Mouse (Mus musculus) midbrain, embryonic 15.5 days (tissue): Measurements from ENCODE around the gene Prpf19. TPM values are rescaled to one million over a fixed set of nuclear protein-coding genes. Genes with fewer than 3 reads are reported as not detected.

ENCODE experiments used
- ATAC-seq: fragments of 200-750 bp; cut with Nextera tagmentation; replicated peaks from 2 replicates; pipeline ENCODE4 v1.8.0; 2017; ENCODE audit warnings: moderate TSS enrichment
- H3K27ac ChIP-seq: fragments of 300-500 bp; sonication (generic); 2 replicates; pipeline ENCODE4 v1.5.1; 2015; ENCODE audit warnings: mild to moderate bottlenecking, inconsistent platforms
- H3K27me3 ChIP-seq: fragments of 300-500 bp; sonication (generic); replicated peaks from 2 replicates; pipeline ENCODE4 v1.6.1; 2015; ENCODE audit warnings: inconsistent platforms
- H3K36me3 ChIP-seq: fragments of 300-500 bp; sonication (generic); replicated peaks from 2 replicates; pipeline ENCODE4 v1.6.1; 2015; ENCODE audit warnings: inconsistent platforms
- H3K4me1 ChIP-seq: fragments of 300-500 bp; sonication (generic); 2 replicates; pipeline ENCODE4 v1.6.1; 2015; ENCODE audit warnings: inconsistent platforms
- H3K4me2 ChIP-seq: fragments of 300-500 bp; sonication (generic); 2 replicates; pipeline ENCODE4 v1.6.1; 2015; ENCODE audit warnings: inconsistent platforms, mild to moderate bottlenecking, moderate library complexity
- H3K4me3 ChIP-seq: fragments of 300-500 bp; sonication (generic); 2 replicates; pipeline ENCODE4 v1.5.1; 2015; ENCODE audit warnings: mild to moderate bottlenecking, inconsistent platforms
- H3K9ac ChIP-seq: fragments of 300-500 bp; sonication (generic); 2 replicates; pipeline ENCODE4 v1.6.1; 2015; ENCODE audit warnings: mild to moderate bottlenecking, inconsistent platforms
- H3K9me3 ChIP-seq: fragments of 300-500 bp; sonication (generic); 2 replicates; pipeline ENCODE4 v1.6.1; 2016; ENCODE audit warnings: inconsistent platforms
- WGBS: fragments of 180-500 bp; shearing (Covaris S2); methylation state at CpG from one replicate; pipeline ENCODE4 v1.1.7; 2015; ENCODE audit warnings: mixed read lengths; 5-methylcytosine and 5-hydroxymethylcytosine counted together
- polyA plus RNA-seq: library from polyadenylated mRNA; unstranded; fragments of >200 nt; fragmentation: Nextera tagmentation; extraction: Ambion mirVana; gene quantifications from 2 replicates; pipeline ENCODE4 v1.2.1, GENCODE M21; 2015

The Prpf19 gene
- polyA plus RNA-seq, 1 experiment from 2014 or later = 47.5 TPM

DNA sequence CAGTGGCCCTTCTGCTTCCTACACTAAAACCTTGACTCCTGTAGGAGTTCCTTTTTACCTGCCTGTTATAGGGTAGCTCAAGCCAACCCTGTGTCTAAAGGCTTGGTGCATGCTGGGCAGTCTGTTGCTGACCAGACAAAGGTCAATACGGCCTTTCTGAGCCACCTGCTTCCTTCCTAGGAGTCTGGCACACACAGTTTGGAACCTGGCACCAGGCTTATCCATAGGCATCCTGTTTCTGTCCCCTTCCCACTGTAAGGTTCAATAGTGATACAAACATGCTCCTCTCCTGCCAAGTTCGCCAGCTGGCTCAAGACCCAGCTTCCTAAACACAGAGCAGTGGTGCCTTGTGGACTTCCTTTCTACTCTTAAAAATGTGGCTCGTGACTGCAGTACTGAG lies 51.5 kb downstream of the Prpf19 start:
- peak overlapping the region; percentile 100; the same call in 1 of the 2 replicates for H3K4me2 ChIP-seq
- no peaks in the 10 kb centered on the region for H3K9me3 ChIP-seq
- H3K27me3 ChIP-seq = no peaks in the 10 kb centered on the region; the same call in 1 of the 2 replicates
- no peak for ATAC-seq
- peaks cover 35% of the 10 kb centered on the region for H3K4me1 ChIP-seq
- H3K27ac ChIP-seq = no peak overlapping the region
- H3K9ac ChIP-seq = no peak overlapping the region
- H3K4me3 ChIP-seq = no peak overlapping the region
- 90% methylated on average over 3 of the region's 3 CpGs for WGBS
- H3K36me3 ChIP-seq = peaks cover 24% of the 10 kb centered on the region

GRCm38 (mm10) chr19:10947219-10947618 lies 52.2 kb downstream of the Prpf19 start:
- Histone ChIP-seq H3K4me2 (peak overlapping the region; percentile 100), H3K36me3 (peaks cover 19% of the 10 kb centered on the region), H3K9me3 (no peaks in the 10 kb centered on the region), H3K4me3 (peak overlapping the region; percentile 76; the same call in 1 of the 2 replicates), H3K9ac (0 out of 2 replicates have a peak overlapping the region, but pooled peaks have one; percentile 78), H3K27ac (no peak overlapping the region), H3K4me1 (peaks cover 31% of the 10 kb centered on the region), H3K27me3 (no peaks in the 10 kb centered on the region)
- WGBS = 83% methylated on average over 5 of the region's 5 CpGs
- no peak for ATAC-seq

DNA sequence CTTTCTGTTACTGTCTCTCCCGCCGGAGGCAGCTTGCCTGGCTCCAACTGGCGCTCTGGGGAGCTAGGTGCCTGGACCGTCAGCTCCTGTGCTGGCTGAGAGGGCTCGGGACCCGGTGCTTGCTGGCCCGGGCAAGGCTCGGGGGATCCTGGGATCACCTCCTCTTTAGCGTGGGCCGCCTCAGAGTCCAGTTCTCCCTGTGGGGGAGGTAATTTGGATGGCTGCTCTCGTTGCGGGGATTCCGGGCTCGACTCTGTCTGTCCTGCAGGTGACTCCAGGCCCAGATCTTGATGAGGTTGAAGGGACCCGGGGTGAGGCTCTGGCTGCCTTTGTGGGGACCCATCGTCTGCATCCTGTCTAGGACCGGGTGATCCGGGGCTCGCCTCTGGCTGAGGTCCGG lies 53.4 kb downstream of the Prpf19 start:
- Histone ChIP-seq H3K4me1 (peaks cover 31% of the 10 kb centered on the region), H3K27me3 (no peaks in the 10 kb centered on the region), H3K9ac (peak overlapping the region; percentile 78), H3K4me3 (peak overlapping the region; percentile 76), H3K27ac (no peak overlapping the region), H3K4me2 (peak overlapping the region; percentile 100), H3K9me3 (no peaks in the 10 kb centered on the region), H3K36me3 (peaks cover 10% of the 10 kb centered on the region; the same call in 1 of the 2 replicates)
- WGBS = 1% methylated on average over 20 of the region's 20 CpGs
- ATAC-seq = peak; percentile 18

DNA sequence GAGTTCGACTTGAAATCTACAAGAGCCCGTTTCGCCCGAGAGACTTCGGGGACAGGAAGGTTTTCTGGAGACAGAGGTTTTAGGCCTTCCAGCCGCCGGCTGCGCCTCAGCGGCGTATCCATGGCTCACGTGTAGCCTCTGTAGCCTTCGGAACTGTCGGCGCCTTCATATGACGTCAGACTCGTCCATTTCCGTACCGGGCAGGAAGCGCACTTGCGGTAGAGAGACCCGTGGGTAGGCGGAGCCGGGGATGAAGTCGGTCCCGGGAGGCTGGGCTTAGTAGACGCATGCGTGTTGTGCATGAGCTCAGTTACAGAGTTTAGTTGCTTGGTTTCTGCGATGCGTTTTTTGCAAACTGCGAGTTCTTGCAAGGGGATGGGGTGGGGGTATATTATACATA lies 54.1 kb downstream of the Prpf19 start, which contains the start of gene Ccdc86:
Gene Ccdc86 (minus strand): TSS at position 155 of the 400 bp plus-strand sequence.
- WGBS = under 1% methylated on average over 30 of the region's 30 CpGs
- peak within 1 kb of the TSS; percentile 78 for H3K9ac ChIP-seq
- H3K4me3 ChIP-seq = peak within 1 kb of the TSS; percentile 76
- peak; percentile 98 for ATAC-seq
- peak within 1 kb of the TSS; percentile 100 for H3K4me2 ChIP-seq
- H3K36me3 ChIP-seq = peaks cover 4% of the 10 kb centered on the region; the same call in 1 of the 2 replicates
- peaks cover 31% of the 10 kb centered on the region for H3K4me1 ChIP-seq
- peak within 1 kb of the TSS; percentile 27; the same call in 1 of the 2 replicates for H3K27ac ChIP-seq
- no peaks in the 10 kb centered on the region for H3K9me3 ChIP-seq
- H3K27me3 ChIP-seq = no peaks in the 10 kb centered on the region

GRCm38 (mm10) chr19:10949558-10949957 lies 54.5 kb downstream of the Prpf19 start:
- H3K36me3 ChIP-seq = no peaks in the 10 kb centered on the region
- 36% methylated on average over 9 of the region's 9 CpGs for WGBS
- ATAC-seq = no peak; the same call in 1 of the 2 replicates
- H3K9me3 ChIP-seq = no peaks in the 10 kb centered on the region
- 0 out of 2 replicates have a peak overlapping the region, but pooled peaks have one; percentile 11 for H3K9ac ChIP-seq
- peak overlapping the region; percentile 27; the same call in 1 of the 2 replicates for H3K27ac ChIP-seq
- peak overlapping the region; percentile 76 for H3K4me3 ChIP-seq
- H3K4me2 ChIP-seq = peak overlapping the region; percentile 100
- no peaks in the 10 kb centered on the region for H3K27me3 ChIP-seq
- H3K4me1 ChIP-seq = peaks cover 31% of the 10 kb centered on the region

DNA sequence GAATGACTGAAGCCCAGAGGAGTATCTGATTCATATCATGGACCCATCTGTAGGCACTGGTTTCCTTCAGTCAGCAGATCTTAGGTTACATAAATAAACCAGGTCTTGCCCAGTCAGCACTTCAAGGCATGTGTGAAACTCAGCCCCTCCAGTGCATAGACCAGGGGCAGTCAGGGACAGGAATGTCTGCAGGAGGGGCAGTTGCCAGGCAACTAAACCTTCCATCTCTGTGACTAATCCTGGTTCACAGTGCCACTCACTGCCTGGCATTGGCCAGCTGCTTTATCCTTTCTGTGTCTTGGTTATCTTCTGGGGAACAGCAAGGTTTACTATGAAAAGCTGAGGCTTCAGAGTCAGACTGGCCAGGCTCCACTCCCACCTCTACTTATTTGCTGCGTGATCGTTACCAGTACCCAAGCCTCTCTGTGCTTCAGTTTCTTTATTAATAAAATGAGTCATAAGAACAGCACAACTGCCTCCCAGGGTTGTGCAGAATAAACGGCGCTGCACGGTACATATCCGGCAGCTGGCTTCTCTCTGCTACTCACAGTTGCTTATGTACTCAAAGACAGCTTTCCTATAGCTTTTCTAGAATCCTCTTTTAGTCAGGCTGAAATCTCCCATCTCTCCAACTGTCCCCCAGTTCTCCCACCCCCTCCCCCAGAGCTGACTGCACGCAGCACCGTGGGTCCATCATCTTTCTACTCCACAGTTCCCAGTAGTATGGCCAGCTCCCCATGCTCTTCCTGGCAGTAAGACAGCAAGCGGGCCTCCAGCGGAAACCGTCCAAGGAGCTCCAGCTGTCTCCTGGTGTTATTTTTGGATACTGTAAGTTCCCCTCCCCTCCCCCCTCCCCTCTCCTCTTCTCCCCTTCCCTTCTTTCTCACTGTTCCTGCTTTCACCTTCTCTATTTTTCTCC lies 57.2 kb downstream of the Prpf19 start:
- Histone ChIP-seq H3K27me3 (no peaks in the 10 kb centered on the region), H3K4me2 (no peak overlapping the region), H3K9me3 (no peaks in the 10 kb centered on the region), H3K27ac (peak overlapping the region; percentile 16), H3K9ac (no peak overlapping the region), H3K4me3 (no peak overlapping the region), H3K36me3 (no peaks in the 10 kb centered on the region), H3K4me1 (peaks cover 17% of the 10 kb centered on the region)
- 42% methylated on average over 11 of the region's 11 CpGs for WGBS
- ATAC-seq = no peak

Other genes with a start within 250 kb of the Prpf19 start
- gene Pga5, start 217.2 kb upstream of the Prpf19 start, polyA plus RNA-seq = not detected in 2 replicates
- gene Vps37c, start 206.5 kb upstream of the Prpf19 start, polyA plus RNA-seq = 31.8 TPM in 2 replicates
- gene Cd5, start 156.2 kb upstream of the Prpf19 start, polyA plus RNA-seq = 0.52 and 0.86 TPM in 2 replicates
- gene Cd6, start 65.2 kb upstream of the Prpf19 start, polyA plus RNA-seq = 0.19 TPM in 1 of 2 replicates, not detected in the other
- 0.13 and 0.31 TPM in 2 replicates for gene Slc15a3, start 55.5 kb upstream of the Prpf19 start, polyA plus RNA-seq
- 224 and 236 TPM in 2 replicates for gene Tmem132a, start 25.3 kb upstream of the Prpf19 start, polyA plus RNA-seq
- gene Tmem109, start 13.2 kb upstream of the Prpf19 start, polyA plus RNA-seq = 46.2 and 48.4 TPM in 2 replicates
- gene Zp1, start 25.4 kb downstream of the Prpf19 start, polyA plus RNA-seq = 0.49 and 0.79 TPM in 2 replicates
- gene Ptgdr2, start 41.9 kb downstream of the Prpf19 start, polyA plus RNA-seq = 0.06 and 0.12 TPM in 2 replicates
- 13.3 and 14.1 TPM in 2 replicates for gene Ccdc86, start 54.0 kb downstream of the Prpf19 start, polyA plus RNA-seq
- gene Ms4a10, start 79.4 kb downstream of the Prpf19 start, polyA plus RNA-seq = not detected in 2 replicates
- gene Ms4a15, start 98.0 kb downstream of the Prpf19 start, polyA plus RNA-seq = not detected in 2 replicates
- gene Ms4a18, start 122.8 kb downstream of the Prpf19 start, polyA plus RNA-seq = not detected in 2 replicates
- gene Ms4a8a, start 185.9 kb downstream of the Prpf19 start, polyA plus RNA-seq = not detected in 2 replicates
- not detected in 2 replicates for gene 1700017D01Rik, start 235.6 kb downstream of the Prpf19 start, polyA plus RNA-seq